Mouse (Mus musculus) left cerebral cortex, adult 8-10 months (tissue): ENCODE results near the gene Srsf10. TPM values are rescaled to one million over a fixed set of nuclear protein-coding genes. Genes with fewer than 3 reads are reported as not detected.

Source experiments
- DNase-seq, 2 experiments: peaks; one replicate each; pipeline ENCODE4 v3.0.0; 2022; ENCODE audit warnings: low spot score in 2 of 2
- total RNA-seq, 4 experiments: library from RNA; stranded (reverse); gene quantifications; 2 replicates each; pipeline ENCODE4 v1.2.4; 2022

The Srsf10 gene
- total RNA-seq, 4 experiments from 2014 or later = 60.1 to 69.5 (median 63.3) TPM

DNA sequence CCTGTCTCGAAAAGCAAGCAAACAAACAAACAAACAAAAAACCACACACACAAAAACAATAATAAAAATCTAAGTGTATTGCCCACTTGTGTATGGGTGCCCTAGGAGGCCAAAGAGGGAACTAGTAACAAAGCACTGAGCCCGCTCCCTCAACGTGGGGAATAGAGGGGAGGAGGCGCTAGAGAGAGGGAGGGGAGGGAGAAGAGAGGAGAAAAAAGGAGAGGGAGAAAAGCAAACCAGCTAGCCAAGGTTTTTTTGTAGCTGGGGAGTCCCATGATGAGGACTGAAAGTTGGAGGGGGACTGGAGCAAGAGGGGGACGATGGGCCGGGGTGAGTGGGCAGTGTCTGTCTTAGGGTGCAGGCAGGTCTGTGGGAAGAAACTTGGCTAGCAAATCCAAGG, 467 bp upstream of the Srsf10 start:
- no peak for DNase-seq

DNA sequence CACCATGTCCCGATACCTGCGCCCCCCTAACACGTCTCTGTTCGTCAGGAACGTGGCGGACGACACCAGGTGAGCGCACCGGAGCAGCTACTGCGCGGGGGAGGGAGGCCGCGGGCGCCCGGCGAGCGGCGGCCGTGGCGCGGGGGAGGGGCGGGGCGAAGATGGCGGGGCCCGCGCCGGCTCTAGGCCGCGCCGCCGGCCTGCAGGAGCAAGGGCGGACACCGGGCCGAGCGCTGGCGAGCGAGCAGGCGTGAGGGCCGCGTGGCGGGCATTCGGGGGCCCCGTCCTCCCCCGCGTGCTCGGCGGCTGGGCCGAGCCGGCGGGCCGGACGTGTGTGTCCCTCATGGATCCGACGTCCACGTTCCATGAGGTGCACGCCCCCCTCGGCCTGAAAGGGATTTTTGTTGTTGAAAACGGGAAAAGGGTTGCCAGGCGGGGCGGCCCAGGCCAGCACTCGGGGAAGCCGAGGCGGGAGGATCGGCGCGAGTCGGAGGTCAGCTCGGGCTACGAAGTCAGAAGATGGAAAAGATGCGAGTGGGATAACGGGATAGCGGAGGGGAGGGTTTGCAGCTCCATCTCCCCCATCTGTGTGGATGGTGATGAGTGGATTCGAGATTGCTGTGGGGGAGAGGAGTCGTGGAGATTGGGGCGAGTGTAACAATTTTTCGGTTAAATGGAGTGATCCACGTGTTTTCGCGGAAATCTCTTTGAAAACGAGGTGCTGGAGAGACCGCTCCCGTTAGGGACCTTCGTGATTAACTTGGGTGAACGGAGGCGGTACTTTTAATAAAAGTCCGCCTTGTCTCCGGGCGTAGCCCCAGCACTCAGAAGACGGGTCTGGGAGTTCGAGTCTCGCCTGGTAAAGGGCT, 910 bp downstream of the Srsf10 start:
- DNase-seq = peak in 1 of 2 experiments; percentile 45

DNA sequence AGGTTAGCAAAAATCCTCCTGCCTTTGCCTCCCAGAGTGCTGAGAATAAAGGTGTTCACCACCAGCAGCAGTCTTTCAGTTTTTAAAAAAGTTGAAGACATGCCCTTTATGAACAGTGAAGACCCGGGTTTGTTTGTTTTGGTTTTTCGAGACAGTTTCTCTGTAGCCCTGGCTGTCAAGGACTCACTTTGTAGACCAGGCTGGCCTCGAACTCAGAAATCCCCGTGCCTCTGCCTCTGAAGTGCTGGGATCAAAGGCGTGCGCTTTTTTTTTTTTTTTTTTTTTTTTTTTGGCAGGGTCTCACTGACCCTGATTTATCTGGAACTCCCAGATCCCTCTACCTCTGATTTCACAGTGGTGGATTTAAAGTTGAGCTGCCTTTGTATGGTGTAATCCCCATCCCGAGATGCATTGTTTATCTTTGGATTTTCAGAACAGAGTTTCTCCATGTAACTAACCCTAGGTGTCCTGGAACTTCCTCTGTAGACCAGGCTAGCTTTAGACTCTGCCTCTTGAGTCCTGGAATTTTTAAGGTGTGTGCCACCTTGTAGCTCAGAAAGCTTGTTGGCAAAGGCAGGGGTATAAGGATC, 2.1 kb downstream of the Srsf10 start:
- DNase-seq = no peak

DNA sequence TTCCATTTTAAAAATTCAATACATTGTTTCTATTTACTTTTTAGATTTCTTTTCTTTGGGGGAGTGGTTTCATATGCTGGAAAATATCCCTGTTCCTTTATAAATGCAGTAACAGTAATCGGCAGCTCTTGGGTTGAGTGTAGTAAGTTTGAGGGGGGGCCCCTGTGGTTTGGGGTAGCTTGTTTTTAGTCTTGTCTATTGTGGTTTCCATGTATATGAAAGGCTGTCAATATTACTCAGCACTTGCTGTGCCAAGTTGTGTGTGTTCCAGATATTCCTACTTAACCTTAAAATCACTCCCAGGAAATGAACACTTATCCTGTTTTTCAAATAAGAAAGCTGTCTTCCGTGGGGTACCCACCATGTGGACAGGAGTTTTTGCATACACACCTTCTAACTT, 13.4 kb downstream of the Srsf10 start:
- DNase-seq = no peak

DNA sequence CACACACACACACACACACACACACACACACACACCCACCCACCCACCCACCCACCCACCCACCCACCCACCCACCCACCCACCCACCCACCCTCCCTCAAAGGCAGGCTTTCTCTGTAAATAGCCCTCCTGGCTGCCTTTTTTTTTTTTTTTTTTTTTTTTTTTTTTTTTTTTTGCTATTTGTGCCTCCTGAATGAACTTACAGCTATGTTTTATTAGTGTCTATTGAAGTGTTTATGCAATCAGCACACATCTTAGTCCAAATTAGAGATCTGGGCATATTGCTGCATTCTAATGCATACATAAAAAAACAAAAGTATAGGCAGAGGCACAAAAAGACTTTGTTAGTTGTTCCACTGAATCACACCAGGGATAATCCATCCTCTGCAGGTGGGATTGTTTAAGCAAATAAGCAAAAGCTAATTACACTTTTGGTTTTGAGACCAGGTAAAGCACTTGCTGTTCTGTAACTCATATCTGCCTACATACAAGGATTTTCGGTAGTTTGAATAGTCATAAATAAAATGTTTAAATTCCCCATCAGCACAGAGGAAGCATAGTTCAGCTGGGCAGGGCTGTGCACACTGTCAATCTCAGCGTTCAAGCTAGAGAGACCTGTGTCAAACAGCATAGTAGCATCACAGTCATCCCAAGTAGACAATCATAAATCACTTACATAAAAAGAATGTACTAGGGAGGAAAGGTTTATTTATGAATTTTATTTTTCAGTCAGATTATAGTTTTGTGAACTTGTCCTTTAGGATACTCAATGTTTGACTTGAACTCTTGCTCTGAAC, 14.9 kb downstream of the Srsf10 start:
- no peak for DNase-seq

DNA sequence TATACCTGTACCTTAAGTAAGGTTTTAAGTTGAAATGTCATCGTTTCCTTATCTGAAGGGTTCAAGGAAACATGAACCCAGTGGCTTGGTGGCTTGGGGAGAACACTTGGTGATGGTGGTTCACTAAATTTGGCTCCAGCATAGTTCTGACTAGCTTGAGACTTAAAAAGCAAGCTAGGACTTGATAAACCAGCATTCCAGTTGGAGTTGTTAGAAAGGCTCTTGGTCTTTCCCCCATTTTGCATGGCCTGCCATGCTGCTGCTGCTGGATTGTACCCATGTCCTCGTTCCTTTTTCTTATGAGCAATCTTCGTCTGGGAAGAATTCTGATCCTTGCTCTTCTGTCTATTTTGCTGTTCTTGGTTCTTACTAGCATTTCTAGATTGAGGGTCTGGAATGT, 16.5 kb downstream of the Srsf10 start:
- no peak for DNase-seq

DNA sequence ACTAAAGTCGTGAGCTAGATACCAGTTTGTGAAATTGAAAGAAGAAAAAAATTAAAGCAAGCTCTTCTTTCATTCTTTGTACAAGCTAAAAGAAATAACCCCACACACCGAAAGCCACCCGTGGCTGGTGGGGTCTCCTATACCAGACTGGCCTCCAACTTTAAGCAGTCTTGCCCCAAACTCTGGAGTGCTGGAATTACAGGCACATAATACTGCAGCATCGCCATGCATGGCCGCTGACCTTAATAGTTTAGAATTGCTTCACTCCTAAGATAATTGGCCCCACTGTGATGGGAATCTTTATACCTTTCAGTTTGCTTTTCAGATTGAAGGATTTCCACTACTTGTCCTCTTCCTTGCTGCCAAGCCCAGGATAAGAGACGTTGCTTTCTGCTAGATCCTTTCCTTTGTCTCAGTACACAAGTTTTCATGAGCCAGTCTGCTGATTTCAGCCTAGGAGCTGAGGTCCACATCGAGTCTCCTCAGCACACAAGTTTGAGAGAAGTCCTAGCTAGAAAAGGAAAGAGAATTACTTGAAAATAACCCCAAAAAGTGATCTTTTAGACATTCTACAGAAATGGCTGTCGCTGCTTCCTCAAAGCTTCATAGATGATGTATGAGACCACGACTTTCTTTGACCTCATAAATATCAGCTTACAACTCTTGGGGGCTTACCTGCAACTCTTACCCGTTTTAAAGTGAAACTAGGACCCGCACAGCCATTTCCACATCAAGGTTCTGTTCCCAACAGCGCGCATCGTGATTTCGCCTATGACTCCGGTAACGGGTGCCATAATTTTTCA, 17.2 kb downstream of the Srsf10 start:
- no peak for DNase-seq

DNA sequence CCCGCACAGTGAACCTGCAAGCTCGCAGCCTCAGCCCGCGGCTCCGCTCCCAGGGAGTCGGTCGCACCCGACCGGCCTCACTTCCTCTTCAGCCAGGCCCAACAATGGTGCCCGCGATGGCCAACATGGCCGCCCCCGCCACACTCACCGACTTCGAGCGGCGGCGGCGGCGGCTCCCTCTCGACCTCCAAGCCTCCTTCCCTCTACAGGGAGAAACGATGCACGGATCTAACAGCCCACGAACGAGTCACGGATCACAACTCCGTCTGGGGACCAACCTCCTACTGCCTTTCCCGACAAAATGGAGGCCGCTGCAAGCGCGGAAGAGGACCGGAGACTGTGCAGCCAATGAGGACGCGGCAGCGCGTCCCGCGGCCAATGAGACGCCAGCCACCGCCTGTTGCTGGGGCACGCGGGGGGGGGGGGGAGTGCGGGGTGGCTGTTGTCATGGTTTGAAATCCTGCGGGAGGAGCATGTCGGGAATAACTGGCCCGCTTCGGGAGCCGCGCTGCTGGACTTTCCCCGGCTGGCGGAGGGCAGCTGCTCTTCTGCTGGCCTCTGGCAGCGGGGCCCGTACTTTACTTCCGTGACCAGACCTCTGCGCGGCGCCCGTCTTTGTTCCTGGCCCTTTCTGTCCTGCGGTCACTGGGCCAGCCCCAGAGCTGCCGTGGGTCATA, 18.1 kb downstream of the Srsf10 start, which contains the start of gene Pnrc2:
Gene Pnrc2 (minus strand): TSS at position 325 of the 677 bp plus-strand sequence.
- DNase-seq = peak; percentile 84 to 89

DNA sequence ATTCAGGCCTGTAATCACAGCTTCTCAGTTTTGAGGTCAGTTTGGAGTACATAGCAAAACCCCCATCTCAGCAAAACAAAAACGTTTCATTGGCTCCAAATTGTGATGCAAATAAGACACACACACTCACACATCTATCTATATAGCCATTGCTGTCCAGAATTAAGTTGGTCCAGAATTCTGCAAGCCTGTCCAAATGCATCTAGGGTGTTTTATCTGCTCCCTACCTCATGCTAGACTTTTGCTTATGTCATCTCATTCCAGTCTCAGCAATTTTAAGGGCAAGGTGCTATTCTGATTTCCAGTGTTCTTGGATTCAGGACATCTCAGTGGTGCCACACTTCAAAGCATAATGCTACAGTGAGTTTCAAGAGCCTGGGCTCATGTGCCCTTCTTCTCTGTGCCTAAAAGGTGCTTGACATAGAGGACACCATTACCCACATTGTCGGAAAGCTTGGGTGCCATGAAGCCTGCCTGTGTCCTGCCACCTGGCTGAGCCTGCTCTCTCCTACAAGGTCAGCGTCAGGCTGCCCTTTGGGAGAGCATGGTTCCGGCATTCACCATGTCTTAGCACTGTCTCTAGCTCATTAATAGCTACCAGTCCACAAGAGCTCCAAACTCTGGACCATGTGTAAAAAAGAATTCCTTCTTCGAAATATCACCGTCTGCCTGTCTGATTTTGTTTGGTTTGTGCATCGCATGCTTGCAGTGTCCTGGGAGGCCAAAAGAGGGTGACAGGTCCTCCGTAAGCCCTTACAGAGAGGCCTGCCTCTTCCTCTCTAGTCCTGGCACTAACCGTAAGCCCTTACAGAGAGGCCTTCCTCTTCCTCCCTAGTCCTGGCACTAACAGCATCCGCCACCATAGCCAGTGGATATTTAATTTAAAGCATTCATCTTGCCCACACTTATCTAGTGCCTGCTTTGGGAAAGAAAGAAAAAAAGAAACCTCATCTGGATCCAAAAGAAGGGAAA, 19.3 kb downstream of the Srsf10 start:
- no peak for DNase-seq

DNA sequence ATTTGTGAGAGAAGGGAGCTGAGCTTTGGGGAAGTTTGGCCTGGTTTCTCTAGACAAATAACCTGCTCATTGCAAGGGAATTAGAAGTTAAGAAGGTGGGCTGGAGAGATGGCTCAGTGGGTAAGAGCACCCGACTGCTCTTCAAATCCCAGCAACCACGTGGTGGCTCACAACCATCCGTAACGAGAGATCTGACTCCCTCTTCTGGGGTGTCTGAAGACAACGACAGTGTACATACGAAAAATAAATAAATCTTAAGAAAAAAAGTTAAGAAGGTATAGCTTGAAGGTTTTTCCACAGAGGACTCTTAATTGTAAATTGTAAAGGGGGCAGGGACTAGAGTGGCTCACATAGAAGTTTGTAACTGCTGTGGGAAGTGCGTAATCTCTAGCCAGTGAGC, 20.0 kb downstream of the Srsf10 start:
- no peak for DNase-seq

DNA sequence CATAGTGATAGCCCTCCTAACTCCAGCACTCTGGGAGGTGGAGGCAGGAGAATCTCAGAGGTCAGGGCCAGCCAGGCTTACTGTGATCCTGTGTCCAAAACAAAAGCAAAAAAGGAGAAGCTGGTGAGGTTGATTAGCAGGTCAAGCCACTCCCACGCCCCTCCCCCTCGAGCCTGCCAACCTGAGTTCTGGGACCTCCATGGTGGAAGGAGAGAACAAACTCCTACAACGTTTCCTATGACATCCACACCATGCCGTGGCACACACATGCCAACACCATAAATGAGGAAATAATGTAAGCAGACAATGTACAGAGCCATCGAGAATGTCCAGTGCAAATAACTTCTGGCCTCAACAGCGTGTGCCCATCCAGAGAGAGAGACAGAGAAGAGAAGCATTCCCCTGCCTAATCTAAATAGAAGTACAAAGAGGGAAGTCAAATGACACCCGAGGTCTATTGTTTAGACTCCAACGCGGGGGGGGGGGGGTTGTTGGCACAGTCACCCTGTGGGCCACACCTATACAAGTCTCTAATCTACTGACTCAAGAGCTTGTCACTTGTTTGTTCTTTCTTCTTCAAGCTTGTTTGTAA, 20.5 kb downstream of the Srsf10 start:
- DNase-seq = no peak

DNA sequence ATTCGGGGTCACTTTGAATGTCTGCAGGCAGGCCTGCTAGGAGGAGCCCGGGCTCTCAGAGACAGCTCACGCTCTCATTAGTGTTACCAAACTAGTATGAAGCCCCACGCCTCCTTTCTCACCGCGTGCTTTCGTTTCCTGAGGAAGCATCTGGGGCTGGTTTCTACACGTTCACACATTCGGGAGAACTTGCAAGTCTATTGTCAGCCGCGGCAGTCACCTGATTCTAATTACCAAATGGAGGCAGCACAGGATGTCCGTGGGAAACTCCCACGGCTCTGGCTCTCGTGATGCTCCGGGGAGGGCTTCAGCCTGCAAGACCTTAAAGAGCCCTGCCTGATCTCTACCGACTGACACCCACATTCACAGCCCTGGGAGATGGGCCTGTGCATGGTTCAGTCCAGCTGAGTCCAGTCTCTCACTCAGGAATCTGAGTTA, 21.1 kb downstream of the Srsf10 start:
- peak in 1 of 2 experiments; percentile 81 for DNase-seq

DNA sequence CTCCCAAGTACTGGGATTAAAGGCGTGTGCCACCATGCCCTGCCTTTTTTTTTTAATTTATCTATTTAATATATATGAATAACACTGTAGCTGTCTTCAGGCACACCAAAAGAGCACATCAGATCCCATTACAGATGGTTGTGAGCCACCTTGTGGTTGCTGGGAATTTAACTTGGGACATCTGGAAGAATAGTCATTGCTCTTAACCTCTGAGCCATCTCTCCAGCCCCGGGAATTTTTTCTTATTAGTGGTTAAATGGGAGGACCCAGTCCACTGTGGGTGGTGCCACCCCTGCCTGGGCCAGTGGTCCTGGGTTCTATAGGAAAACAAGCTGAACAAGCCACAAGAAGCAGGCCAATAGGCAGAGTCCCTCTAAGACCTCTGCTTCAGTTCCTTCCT, 22.2 kb downstream of the Srsf10 start:
- no peak for DNase-seq

DNA sequence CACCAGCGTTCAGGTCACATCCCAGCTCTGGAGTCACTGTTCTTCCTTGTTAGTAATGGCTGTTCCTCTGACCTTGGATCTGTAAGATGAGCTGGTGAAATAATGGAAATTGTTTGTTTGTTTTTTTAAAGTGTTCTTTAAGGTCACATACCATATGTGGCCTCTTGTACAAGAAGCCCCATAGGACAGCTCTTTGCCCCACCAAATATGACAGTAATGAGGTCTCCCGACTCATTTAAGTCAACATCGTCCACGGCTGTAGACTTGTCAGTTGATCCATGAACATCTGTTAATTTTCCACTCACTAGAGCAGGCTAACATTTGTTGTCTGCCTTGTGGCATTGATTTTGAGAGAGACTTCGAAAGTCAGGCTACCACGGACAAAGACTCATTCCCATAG, 23.5 kb downstream of the Srsf10 start:
- no peak for DNase-seq

DNA sequence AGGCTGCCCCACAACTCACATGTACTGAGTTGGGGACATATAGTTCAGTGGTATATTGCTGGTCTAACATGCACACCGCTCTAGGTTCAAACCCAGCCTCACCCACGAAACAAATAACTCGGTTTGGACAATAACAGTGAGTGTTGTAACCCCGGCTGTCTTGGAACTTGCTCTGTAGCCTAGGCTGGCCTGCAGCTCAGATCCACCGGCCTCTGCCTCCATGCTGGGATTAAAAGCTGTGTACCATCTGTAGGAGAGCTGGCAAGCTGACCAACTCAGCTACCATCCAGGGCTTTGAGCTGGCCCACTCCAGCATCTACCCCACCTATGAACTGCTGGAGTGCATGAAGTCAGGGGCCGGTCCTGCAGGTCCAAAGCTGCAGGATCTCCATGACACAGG, 24.5 kb downstream of the Srsf10 start:
- no peak for DNase-seq

DNA sequence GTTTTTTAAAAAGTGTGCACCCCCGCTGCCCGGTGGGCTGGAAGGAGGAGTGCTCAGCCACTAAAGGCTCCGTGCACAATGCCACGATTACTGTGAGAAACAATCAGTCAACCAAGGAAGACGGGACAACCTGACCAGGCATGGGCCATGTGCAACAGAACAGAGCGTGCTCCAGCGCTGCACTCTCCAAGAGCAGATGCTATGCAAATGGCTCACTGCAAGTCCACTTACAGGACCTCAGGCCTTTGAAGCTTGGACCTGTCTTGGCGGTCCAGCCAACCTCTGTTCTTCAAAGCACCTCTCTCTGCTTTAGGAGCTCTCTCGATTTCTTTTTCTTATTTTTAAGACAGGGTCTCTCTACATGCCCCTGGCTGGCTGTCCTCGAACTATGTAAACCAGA, 25.0 kb downstream of the Srsf10 start:
- no peak for DNase-seq

DNA sequence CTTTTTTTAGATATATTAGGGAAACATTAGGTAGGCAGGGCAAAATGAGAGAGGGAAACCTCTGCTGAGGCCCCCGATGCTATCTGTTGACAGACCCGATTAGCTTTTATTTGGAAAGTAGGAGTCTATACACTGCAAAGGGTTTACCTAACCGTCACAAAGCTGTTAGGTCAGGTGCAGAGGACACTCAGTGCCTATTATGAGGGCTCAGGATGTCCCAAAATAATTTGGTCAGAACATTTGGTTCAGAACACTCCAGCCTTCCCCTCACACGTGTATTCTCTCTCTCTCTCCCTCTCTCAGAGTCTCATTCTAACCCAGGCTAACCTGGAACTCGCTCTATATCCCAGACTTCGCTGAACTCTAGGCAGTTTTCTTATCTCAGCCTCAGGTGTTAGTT, 26.5 kb downstream of the Srsf10 start:
- no peak for DNase-seq

DNA sequence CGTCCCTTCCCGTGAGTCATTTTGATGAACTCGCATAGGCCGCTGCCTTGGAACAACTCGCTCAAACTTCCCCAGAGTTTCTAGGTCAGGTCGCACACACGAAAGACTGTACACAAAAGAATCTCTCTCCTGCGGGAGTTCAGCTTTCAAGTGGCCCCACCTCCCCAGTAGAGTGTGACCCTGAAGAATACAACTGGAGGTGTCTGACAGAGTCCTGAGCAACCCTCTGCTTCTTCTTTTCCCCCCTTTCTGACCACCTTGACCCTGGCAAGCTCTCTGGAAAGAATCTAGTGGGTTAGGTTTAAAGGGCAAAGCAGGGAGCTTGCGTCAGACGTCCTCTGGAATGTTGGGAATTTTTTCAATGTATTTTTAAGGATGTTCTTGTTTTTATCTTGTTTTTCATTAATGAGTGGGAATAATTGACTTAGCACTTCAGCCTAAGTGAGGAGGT, 27.9 kb downstream of the Srsf10 start:
- no peak for DNase-seq
